Mouse (Mus musculus) erythroid progenitor cell, adult 5-6 weeks (primary cell): ENCODE results near the gene Vmn1r176. TPM values are rescaled to one million over a fixed set of nuclear protein-coding genes. Genes with fewer than 3 reads are reported as not detected.
"Not testable (repeated sequence)": the region's sequence is repeated elsewhere in the genome, so short reads cannot be mapped to it uniquely, and the experiment has no call there.

Source experiments
- ATAC-seq: replicated peaks from 2 replicates; pipeline ENCODE4 v1.8.0; 2016; ENCODE audit warnings: moderate number of reproducible peaks, mild to moderate bottlenecking, moderate TSS enrichment, inconsistent platforms; ENCODE audit not compliant: poor library complexity, low FRiP score, severe bottlenecking
- total RNA-seq, 2 experiments: library from RNA; stranded (forward) in 1 of 2; stranded (reverse) in 1 of 2; fragments of 150-400 nt in 1 of 2; fragments of 186-747, 209-891 nt in 1 of 2; gene quantifications; 2 replicates each; pipeline versions ENCODE4 v1.2.3 to v1.2.4; 2015 to 2017; ENCODE audit warnings: low replicate concordance in 2 of 2

The Vmn1r176 gene
- not detected in 2 replicates for total RNA-seq (2015; ENCODE audit: low replicate concordance)
- not detected in 2 replicates for total RNA-seq (2017; ENCODE audit: low replicate concordance)

DNA sequence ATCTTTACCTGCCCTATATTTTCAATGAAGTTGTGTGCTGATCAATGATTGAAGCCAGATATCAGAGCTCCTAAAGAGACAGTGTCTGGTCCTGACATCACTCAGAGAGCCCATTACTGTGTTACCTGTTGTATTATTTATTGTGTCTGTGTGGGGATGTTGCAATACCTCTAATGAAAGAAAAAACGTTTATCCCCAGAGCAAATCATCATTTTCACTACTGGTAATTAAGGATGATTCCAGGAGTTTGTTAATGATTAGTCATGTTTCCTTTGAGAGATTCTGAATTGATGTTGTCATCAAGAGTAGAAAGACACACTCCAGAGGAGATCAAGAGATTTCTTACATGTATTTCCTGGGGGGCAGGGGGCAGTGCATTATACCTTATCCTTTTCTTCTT is at the start of gene Vmn1r176:
Vmn1r176 (minus strand) TSS at position 101 of the 400 bp plus-strand sequence.
- not testable (repeated sequence) for ATAC-seq

DNA sequence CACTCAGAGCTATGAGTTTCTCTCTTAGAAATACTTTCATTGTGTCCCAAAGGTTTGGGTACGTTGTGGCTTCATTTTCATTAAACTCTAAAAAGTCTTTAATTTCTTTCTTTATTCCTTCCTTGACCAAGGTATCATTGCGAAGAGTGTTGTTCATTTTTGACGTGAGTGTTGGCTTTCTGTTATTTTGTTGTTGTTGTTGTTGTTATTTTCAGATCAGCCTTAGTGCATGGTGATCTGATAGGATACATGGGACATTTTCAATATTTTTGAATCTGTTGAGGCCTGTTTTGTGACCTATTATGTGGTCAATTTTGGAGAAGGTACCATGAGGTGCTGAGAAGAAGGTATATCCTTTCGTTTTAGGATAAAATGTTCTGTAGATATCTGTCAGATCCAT is 39.7 kb upstream of the Vmn1r176 start:
- not testable (repeated sequence) for ATAC-seq

DNA sequence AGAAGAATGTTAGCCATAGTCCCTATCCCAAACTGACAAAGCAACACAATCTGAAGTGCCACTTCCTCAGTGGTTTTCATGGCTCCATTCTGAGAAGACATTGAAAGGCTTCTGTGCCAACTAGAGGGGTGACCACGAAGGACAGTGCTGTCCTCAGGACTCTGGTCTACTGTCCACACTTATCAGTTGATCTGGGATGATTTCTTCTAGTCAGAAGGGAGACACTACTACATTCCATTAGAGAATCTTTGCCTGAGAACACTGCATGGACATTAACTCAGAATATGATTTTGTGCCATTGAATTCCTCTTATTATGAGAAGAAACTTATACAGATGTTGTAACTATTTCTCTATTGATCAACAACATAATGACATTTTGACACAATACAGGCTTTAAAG is 29.2 kb upstream of the Vmn1r176 start, which contains the start of gene Vmn1r177:
Vmn1r177 (minus strand) TSS at position 101 of the 400 bp plus-strand sequence.
- not testable (repeated sequence) for ATAC-seq

DNA sequence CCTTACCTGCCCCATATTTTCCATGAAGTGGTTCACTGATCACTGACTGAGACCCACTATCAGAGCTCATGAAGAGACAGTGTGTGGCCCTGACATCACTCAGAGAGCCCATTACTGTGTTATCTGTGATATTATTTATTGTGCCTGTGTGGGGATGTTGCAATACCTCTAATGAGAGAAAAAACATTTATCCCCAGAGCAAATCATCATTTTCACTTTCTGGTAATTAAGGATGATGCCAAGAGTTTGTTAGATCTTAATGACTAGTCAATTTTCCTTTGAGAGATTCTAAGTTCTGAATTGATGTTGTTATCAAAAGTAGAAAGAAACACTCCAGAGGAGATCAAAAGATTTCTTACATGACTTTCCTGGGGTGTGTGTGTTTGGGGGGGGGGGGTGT is 26.6 kb downstream of the Vmn1r176 start, which contains the start of gene Vmn1r175:
Vmn1r175 (minus strand) TSS at position 101 of the 400 bp plus-strand sequence.
- not testable (repeated sequence) for ATAC-seq

DNA sequence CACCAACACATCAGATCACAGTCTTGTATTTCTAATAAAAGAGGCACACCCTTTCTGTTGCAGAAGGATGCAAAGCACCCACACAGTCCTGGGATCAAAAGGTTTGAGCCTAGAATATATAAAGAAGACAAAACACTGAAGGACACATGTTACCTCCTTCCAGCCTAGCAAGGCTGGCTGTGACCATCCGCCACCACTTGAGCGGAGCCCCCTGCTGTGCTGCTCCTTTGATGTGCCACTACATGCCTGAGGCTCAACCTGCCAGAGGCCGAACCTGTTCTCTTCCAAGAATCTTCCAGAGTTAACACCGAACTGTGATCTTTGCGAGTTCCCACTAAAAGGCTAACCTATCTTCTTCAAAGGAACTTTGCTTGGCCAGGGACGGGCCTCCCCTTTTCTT is 52.6 kb downstream of the Vmn1r176 start:
- ATAC-seq: no peak

Other genes with a start within 250 kb of the Vmn1r176 start
- gene Vmn1r170, start 231.2 kb downstream of the Vmn1r176 start, total RNA-seq (2015; ENCODE audit: low replicate concordance): not detected in 2 replicates
- gene Vmn1r170, start 231.2 kb downstream of the Vmn1r176 start, total RNA-seq (2017; ENCODE audit: low replicate concordance): not detected in 2 replicates
- gene Vmn1r171, start 206.7 kb downstream of the Vmn1r176 start, total RNA-seq (2015; ENCODE audit: low replicate concordance): not detected in 2 replicates
- gene Vmn1r171, start 206.7 kb downstream of the Vmn1r176 start, total RNA-seq (2017; ENCODE audit: low replicate concordance): not detected in 2 replicates
- not detected in 2 replicates for gene Vmn1r172, start 179.1 kb downstream of the Vmn1r176 start, total RNA-seq (2015; ENCODE audit: low replicate concordance)
- not detected in 2 replicates for gene Vmn1r172, start 179.1 kb downstream of the Vmn1r176 start, total RNA-seq (2017; ENCODE audit: low replicate concordance)
- gene Vmn1r173, start 136.7 kb downstream of the Vmn1r176 start, total RNA-seq (2015; ENCODE audit: low replicate concordance): not detected in 2 replicates
- gene Vmn1r173, start 136.7 kb downstream of the Vmn1r176 start, total RNA-seq (2017; ENCODE audit: low replicate concordance): not detected in 2 replicates
- not detected in 2 replicates for gene Vmn1r174, start 85.1 kb downstream of the Vmn1r176 start, total RNA-seq (2015; ENCODE audit: low replicate concordance)
- not detected in 2 replicates for gene Vmn1r174, start 85.1 kb downstream of the Vmn1r176 start, total RNA-seq (2017; ENCODE audit: low replicate concordance)
- gene Vmn1r175, start 26.7 kb downstream of the Vmn1r176 start, total RNA-seq (2015; ENCODE audit: low replicate concordance): not detected in 2 replicates
- gene Vmn1r175, start 26.7 kb downstream of the Vmn1r176 start, total RNA-seq (2017; ENCODE audit: low replicate concordance): not detected in 2 replicates
- not detected in 2 replicates for gene Vmn1r177, start 29.1 kb upstream of the Vmn1r176 start, total RNA-seq (2015; ENCODE audit: low replicate concordance)
- not detected in 2 replicates for gene Vmn1r177, start 29.1 kb upstream of the Vmn1r176 start, total RNA-seq (2017; ENCODE audit: low replicate concordance)
- not detected in 2 replicates for gene Vmn1r178, start 54.6 kb upstream of the Vmn1r176 start, total RNA-seq (2015; ENCODE audit: low replicate concordance)
- not detected in 2 replicates for gene Vmn1r178, start 54.6 kb upstream of the Vmn1r176 start, total RNA-seq (2017; ENCODE audit: low replicate concordance)
- not detected in 2 replicates for gene Vmn1r179, start 89.6 kb upstream of the Vmn1r176 start, total RNA-seq (2015; ENCODE audit: low replicate concordance)
- gene Vmn1r179, start 89.6 kb upstream of the Vmn1r176 start, total RNA-seq (2017; ENCODE audit: low replicate concordance): not detected in 2 replicates
- not detected in 2 replicates for gene Vmn1r180, start 113.3 kb upstream of the Vmn1r176 start, total RNA-seq (2015; ENCODE audit: low replicate concordance)
- gene Vmn1r180, start 113.3 kb upstream of the Vmn1r176 start, total RNA-seq (2017; ENCODE audit: low replicate concordance): not detected in 2 replicates
- not detected in 2 replicates for gene Vmn1r181, start 137.2 kb upstream of the Vmn1r176 start, total RNA-seq (2015; ENCODE audit: low replicate concordance)
- not detected in 2 replicates for gene Vmn1r181, start 137.2 kb upstream of the Vmn1r176 start, total RNA-seq (2017; ENCODE audit: low replicate concordance)
- not detected in 2 replicates for gene V1rd19, start 164.3 kb upstream of the Vmn1r176 start, total RNA-seq (2015; ENCODE audit: low replicate concordance)
- not detected in 2 replicates for gene V1rd19, start 164.3 kb upstream of the Vmn1r176 start, total RNA-seq (2017; ENCODE audit: low replicate concordance)
- gene Vmn1r183, start 215.9 kb upstream of the Vmn1r176 start, total RNA-seq (2015; ENCODE audit: low replicate concordance): not detected in 2 replicates
- not detected in 2 replicates for gene Vmn1r183, start 215.9 kb upstream of the Vmn1r176 start, total RNA-seq (2017; ENCODE audit: low replicate concordance)
- 16.6 and 25.2 TPM in 2 replicates for gene Zfp180, start 244.6 kb upstream of the Vmn1r176 start, total RNA-seq (2015; ENCODE audit: low replicate concordance)
- 19.4 and 20.3 TPM in 2 replicates for gene Zfp180, start 244.6 kb upstream of the Vmn1r176 start, total RNA-seq (2017; ENCODE audit: low replicate concordance)